Mouse (Mus musculus) cortical plate, adult 2 months (tissue): ENCODE results near the gene Trank1. TPM values are rescaled to one million over a fixed set of nuclear protein-coding genes. Genes with fewer than 3 reads are reported as not detected.
A peak's percentile ranks its signal among the peaks of the same experiment; 100 is the strongest.

ENCODE experiments used
- H3K27ac ChIP-seq: fragments of 200-500 bp; 2 replicates; pipeline ENCODE4 v1.5.1; 2012; ENCODE audit warnings: low read length, control low read depth, inconsistent platforms; ENCODE audit not compliant: insufficient read depth
- H3K4me1 ChIP-seq: fragments of 200-500 bp; 2 replicates; pipeline ENCODE4 v1.6.1; 2011; ENCODE audit warnings: low read length; ENCODE audit not compliant: control insufficient read depth, insufficient read depth
- H3K4me3 ChIP-seq: fragments of 200-500 bp; 2 replicates; pipeline ENCODE4 v1.5.1; 2011; ENCODE audit warnings: mild to moderate bottlenecking, low read length, control low read depth; ENCODE audit not compliant: insufficient read depth
- CTCF ChIP-seq: fragments of 200-500 bp; IDR thresholded peaks from 2 replicates; pipeline ENCODE4 v1.5.1; 2011; ENCODE audit warnings: mild to moderate bottlenecking, control low read depth, low read length; ENCODE audit not compliant: insufficient read depth; ENCODE audit errors: extremely low read depth
- POLR2A ChIP-seq: fragments of 200-500 bp; IDR thresholded peaks from 2 replicates; pipeline ENCODE4 v1.6.1; 2011; ENCODE audit warnings: mild to moderate bottlenecking, low read length, control low read depth; ENCODE audit not compliant: insufficient read depth; ENCODE audit errors: extremely low read depth
- polyA plus RNA-seq: library from polyadenylated mRNA; depleted of rRNA; stranded (reverse); fragments of >200 nt; gene quantifications from 2 replicates; pipeline ENCODE4 v1.2.3, GENCODE M21; 2012

Trank1 gene
- polyA plus RNA-seq, 1 experiment: 383 TPM

DNA sequence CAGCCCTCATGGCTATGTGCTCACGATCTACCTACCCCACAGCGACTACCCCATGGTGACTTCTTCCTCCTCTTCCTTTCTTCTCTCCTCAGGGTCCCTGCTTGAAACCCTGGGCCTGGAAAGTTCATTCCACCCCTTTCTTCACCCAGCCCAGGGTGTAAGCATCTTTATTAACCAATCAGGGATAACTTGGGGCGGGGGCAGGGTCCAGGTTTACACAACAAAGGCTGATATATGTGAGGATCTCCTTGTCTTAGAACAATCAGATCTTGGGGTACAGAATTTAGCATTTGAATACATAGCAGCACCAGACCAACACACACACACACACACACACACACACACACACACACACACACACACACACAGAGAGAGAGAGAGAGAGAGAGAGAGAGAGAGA, 26.5 kb upstream of the Trank1 start:
- Histone ChIP-seq H3K4me3 (no peak overlapping the region), H3K4me1 (no peaks in the 10 kb centered on the region), H3K27ac (no peak overlapping the region)
- TF ChIP-seq CTCF: no peak
- TF ChIP-seq POLR2A: no peak

DNA sequence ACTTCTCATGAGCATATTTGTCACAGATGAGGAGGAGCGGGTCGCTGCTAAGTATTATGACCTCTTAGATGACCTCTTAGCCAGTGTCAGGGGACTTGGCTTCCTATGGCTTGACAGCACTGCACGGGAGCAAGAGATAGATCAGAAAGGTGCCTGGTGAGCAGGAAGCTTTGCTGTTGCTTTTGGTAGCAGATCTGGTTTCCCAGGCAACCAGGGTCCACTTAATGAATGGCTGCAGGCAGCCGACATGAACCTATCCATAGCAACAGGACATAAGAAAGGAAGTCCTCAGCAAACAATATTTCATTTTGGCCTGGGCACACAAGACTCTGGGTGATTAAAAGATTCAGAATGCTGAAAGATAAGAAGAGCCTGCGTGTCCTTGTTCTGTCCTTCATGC, 25.9 kb upstream of the Trank1 start:
- Histone ChIP-seq H3K4me1 (no peaks in the 10 kb centered on the region), H3K27ac (no peak overlapping the region), H3K4me3 (no peak overlapping the region)
- TF ChIP-seq POLR2A (no peak), CTCF (no peak)

DNA sequence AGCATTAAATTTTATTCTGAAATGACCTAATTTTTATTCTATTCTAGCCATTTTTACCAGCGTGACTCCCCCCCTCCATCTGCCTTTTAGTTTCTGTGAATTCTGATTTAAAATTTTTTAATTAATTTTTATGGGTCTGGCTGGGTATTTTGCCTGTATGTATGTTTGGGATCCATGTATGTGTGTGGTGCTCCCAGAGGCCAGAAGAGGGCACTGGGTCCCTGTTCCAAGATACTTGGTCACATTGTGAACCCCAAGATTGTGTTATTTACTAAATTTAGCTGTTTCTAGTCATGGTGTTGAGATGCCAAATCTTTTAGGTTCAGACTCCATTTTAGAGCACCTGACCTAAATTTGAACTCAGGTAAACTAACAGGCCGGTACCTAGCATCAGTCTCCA, 25.1 kb upstream of the Trank1 start:
- no peak overlapping the region for H3K27ac ChIP-seq

DNA sequence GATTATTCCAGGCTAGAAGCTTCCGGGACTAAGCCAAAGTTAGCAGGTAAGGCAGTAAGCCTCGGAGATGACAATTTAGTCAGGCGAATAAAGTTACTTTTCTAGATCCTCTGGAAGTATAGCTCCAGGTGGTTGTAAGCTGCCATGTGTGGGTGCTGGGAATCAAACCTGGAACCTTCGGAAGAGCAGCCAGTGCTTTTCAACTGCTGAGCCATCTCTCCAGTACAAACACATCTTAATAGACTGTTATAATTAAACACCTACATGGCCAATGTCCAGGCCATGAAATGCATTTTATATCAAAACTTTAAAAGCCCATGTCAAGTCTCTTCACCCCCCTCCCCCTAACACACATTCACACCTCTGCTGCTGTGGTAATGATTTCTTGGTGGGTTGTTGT, 23.6 kb upstream of the Trank1 start:
- H3K4me1 ChIP-seq: no peaks in the 10 kb centered on the region
- no peak overlapping the region for H3K4me3 ChIP-seq
- no peak for TF ChIP-seq CTCF
- no peak for TF ChIP-seq POLR2A
- no peak overlapping the region for H3K27ac ChIP-seq

More for the DNA sequence above, 25.1 kb upstream of the Trank1 start:
- TF ChIP-seq CTCF: no peak
- TF ChIP-seq POLR2A: no peak
- Histone ChIP-seq H3K4me1 (no peaks in the 10 kb centered on the region), H3K4me3 (no peak overlapping the region)

DNA sequence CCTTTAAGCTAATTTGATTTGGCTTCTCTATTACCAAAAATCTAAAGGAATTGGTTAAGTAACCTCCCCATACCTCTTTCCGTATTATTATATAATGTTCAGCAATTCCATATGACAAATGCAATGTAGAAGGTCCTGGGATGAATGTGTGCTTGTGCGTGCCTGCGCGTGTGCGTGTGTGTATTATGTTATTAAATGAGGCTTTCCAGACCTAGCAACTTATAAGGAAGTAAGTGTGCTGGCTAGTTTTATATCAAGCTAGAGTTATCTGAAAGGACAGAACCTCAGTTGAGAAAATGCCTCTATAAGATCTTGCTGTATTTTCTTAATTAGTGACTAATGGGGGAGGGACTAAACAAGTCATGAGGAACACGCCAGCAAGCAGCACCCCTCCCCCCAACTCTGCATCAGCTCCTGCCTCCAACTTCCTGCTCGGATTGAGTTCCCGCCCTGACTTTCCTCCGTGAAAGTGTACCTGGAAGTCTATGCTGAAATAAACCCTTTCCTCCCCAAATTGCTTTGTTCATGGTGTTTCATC, 22.2 kb upstream of the Trank1 start:
- H3K4me3 ChIP-seq: no peak overlapping the region
- TF ChIP-seq POLR2A (no peak), CTCF (no peak)
- no peaks in the 10 kb centered on the region for H3K4me1 ChIP-seq
- H3K27ac ChIP-seq: no peak overlapping the region

DNA sequence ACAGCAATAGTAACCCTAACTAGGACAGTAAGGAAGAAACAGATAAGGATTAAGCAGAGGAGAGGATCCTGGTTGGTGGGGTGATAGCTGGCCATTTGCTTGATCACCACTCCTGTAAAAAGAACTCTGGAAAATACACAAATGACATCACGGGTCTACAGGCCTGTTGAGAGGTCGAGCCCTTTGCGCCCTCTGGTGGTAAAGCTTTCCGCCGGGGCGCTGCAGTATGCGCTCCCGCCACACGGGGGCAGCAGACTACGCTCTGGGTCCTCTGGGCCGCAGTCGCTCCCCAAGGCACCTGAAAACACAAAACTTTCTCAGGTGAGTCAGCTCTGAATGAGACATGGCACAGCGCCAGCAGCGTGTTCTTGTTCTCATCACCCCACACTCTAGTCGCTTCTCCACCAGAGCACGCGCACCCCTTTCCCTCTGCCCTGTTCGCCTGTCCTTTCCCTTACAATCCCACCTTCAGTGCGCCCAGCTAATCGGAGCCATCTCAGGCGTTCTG, 21.7 kb upstream of the Trank1 start:
- no peaks in the 10 kb centered on the region for H3K4me1 ChIP-seq
- H3K27ac ChIP-seq: no peak overlapping the region
- TF ChIP-seq POLR2A (no peak), CTCF (peak; percentile 97)
- H3K4me3 ChIP-seq: no peak overlapping the region

DNA sequence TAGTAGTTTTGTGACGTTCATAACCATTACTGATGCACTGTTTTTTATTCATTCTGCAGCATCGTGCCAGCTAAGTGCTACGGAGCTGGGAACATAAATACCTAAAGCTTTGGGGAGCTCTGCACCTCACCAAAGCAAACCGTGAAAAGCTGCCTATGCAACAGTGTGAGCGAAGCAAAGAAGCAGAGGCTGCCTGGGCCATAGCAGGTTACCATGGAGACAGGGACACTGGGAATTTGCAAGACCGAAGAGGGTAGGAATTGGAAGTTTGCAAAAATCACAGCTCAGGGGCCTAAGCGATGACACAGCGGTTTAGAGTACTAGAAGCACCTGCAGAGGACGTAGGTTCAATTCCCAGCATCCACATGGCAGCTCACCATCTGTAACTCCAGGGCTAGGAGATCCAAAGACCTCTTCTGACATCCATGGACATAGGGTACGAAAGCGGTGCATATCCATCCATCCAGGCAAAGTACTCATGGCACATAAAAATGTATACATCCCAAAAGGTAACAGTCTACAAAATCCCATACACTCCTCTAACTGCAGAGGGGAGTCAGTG, 20.9 kb upstream of the Trank1 start:
- Histone ChIP-seq H3K4me1 (no peaks in the 10 kb centered on the region), H3K4me3 (no peak overlapping the region), H3K27ac (no peak overlapping the region)
- no peak for TF ChIP-seq CTCF
- TF ChIP-seq POLR2A: no peak

DNA sequence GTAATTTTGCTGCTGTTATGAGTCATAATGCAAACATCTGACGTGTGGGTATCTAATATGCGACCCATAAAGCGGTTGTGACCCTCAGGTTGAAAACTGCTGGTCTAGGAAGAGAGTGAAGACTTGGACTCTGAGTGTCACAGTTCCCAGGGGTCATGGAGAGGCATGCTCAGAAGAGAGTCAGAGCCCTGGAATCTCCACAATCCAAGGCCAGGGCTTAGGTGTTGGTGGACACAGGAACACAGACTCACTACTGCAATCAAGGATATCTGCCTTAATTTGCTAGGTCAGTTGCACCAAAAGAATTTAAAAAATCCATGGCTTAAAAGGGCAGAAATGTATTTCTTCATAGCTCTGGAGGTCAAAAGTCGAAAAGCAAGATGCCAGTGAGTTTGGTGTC, 18.3 kb upstream of the Trank1 start:
- H3K27ac ChIP-seq: no peak overlapping the region
- TF ChIP-seq CTCF (no peak), POLR2A (no peak)
- H3K4me1 ChIP-seq: no peaks in the 10 kb centered on the region
- no peak overlapping the region for H3K4me3 ChIP-seq

DNA sequence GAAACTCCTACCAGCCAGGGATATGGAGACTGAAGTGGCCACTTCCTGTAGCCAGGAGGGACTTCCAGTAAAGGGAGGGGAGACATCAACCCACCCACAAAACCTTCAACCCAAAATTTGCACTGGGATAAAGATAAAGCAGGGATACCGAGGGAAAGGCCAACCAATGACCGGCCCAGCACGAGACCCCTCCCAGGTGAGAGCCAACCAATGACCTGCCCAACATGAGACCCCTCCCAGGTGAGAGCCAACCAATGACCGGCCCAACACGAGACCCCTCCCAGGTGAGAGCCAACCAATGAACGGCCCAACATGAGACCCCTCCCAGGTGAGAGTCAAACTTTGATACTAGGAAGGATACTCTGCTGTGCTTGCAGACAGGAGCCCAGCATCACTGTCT, 16.6 kb upstream of the Trank1 start:
- no peaks in the 10 kb centered on the region for H3K4me1 ChIP-seq
- no peak overlapping the region for H3K4me3 ChIP-seq
- H3K27ac ChIP-seq: no peak overlapping the region
- TF ChIP-seq CTCF: no peak
- no peak for TF ChIP-seq POLR2A

DNA sequence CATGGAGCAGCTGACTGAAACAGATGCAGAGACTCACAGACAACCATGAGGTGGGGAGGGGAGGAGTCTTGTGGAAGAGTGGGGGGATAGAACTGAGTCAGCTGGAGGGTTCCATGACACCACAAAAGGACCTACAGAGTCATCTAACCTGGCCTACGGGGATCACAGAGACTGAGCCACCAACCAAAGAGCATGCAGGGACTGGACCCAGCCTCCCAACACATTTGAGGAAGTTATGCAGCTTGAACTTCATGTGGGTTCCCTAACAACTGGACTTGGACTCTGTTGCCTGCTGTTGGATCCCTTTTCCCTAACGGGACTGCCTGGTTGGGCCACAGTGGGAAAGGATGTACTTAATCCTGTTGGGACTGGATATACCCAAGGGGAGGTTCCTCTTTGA, 16.2 kb upstream of the Trank1 start:
- TF ChIP-seq CTCF (no peak), POLR2A (no peak)
- Histone ChIP-seq H3K4me3 (no peak overlapping the region), H3K4me1 (no peaks in the 10 kb centered on the region), H3K27ac (no peak overlapping the region)
